Mouse (Mus musculus): ENCODE measurements around the gene Pgam1.

GRCm38 (mm10) chr19:41898860-41899259 lies 12.9 kb upstream of the Pgam1 start:
- TF ChIP-seq MAX (IDR thresholded peaks at IDR 0.05) (no peak), CTCF (IDR thresholded peaks at IDR 0.05; ENCODE audit: control insufficient read depth, insufficient read depth, insufficient read length) (peak; percentile 8), USF1 (IDR thresholded peaks at IDR 0.05; ENCODE audit: low read depth) (no peak), CEBPB (IDR thresholded peaks at IDR 0.05; ENCODE audit: low read depth) (no peak), MYOG (IDR thresholded peaks at IDR 0.05; ENCODE audit: control insufficient read depth, extremely low read depth, insufficient read length) (no peak), MYOD1 (IDR thresholded peaks at IDR 0.05; ENCODE audit: control insufficient read depth, insufficient read length, low read depth) (no peak), FOSL1 (IDR thresholded peaks at IDR 0.05; ENCODE audit: insufficient read depth, low read length, poor library complexity, severe bottlenecking) (no peak)

All from C2C12 (cell line).